Mouse (Mus musculus) kidney, embryonic 14.5 days (tissue): Measurements from ENCODE around the gene BC117090. TPM values are rescaled to one million over a fixed set of nuclear protein-coding genes. Genes with fewer than 3 reads are reported as not detected.

Experiments used
- polyA plus RNA-seq: library from polyadenylated mRNA; unstranded; fragments of >200 nt; fragmentation: Nextera tagmentation; extraction: Ambion mirVana; gene quantifications from 2 replicates; pipeline ENCODE4 v1.2.1, GENCODE M21; 2014

The BC117090 gene
- polyA plus RNA-seq, 1 experiment from 2014 or later: not detected

Other genes with a start within 250 kb of the BC117090 start
- 0.13 TPM in 1 of 2 replicates, not detected in the other for gene Csta1, start 203.1 kb downstream of the BC117090 start, polyA plus RNA-seq
- gene Stfa2l1, start 177.5 kb downstream of the BC117090 start, polyA plus RNA-seq: not detected in 2 replicates
- not detected in 2 replicates for gene Gm5483, start 150.1 kb downstream of the BC117090 start, polyA plus RNA-seq
- not detected in 2 replicates for gene Gm5416, start 123.9 kb downstream of the BC117090 start, polyA plus RNA-seq
- not detected in 2 replicates for gene 2010005H15Rik, start 112.9 kb downstream of the BC117090 start, polyA plus RNA-seq
- gene Stfa1, start 57.4 kb downstream of the BC117090 start, polyA plus RNA-seq: 0.91 and 1.5 TPM in 2 replicates
- gene BC100530, start 33.4 kb upstream of the BC117090 start, polyA plus RNA-seq: not detected in 2 replicates
- gene Stfa2, start 74.1 kb upstream of the BC117090 start, polyA plus RNA-seq: not detected in 2 replicates
- gene Stfa3, start 121.1 kb upstream of the BC117090 start, polyA plus RNA-seq: not detected in 2 replicates
- 0.34 and 0.39 TPM in 2 replicates for gene Casr, start 227.8 kb upstream of the BC117090 start, polyA plus RNA-seq